Mouse (Mus musculus): Measurements from ENCODE around the gene Amdhd1.

DNA sequence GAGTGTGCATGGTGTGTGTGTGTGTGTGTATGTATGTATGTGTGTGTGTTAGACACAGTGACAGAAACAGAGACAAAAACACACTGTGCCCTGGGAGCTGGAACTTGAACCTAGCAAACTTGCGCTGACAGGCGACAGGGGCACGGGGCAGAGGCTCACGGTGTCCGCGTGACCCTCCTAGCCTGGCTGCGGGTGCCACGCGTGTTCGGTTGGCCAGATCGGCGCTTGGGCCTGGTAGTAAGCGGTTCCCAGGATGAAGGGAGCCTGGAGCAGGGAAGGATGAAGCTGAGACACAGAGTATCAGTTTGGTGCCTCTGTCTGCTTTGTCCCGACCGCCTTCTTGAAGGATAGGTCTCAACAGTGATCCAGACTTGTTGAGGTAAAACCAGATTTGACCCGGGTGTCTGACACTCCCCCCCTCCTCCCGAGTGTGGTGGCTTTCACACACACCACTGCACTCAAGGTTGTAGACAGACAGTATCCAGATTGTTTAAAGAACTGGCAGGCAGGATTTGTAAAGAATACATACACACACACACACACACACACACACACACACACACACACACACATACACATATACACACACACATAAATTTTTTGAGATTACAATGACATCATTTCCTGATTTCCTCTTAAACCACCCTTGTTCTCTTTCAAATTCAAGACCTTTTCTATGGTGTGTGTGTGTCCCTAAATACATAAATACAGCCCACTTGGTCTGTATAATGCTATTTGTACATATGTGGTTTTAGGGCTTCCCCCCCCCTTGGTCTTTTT lies 788 bp upstream of the Amdhd1 start, which contains the start of gene Ccdc38:
- TF ChIP-seq RAD21 (IDR thresholded peaks at IDR 0.05; ENCODE audit: low read depth, low read length), result no peak
- no peak for TF ChIP-seq POLR2A (IDR thresholded peaks at IDR 0.05; ENCODE audit: control insufficient read depth in 1 of 2, insufficient read depth in 1 of 2, low read depth in 1 of 2, low read length in 2 of 2, poor library complexity in 1 of 2)
